17 mouse cellular contexts compared by ENCODE assay signal in genomic region chr7:75439570-75439969, GRCm38 (mm10).
"Had no signal": no experiment of that assay in that cellular context is flagged by ENCODE, and none has a peak within 500 bp of the region (broad histone marks: within the 10 kb centered on the region; RNA-seq: fewer than 3 reads in every experiment).

No protein-coding gene starts in this region.

- H3K4me1 ChIP-seq: neural tube, embryonic 12.5 days; neural tube, embryonic 15.5 days; stomach, embryonic 15.5 days had no signal

- H3K4me3 ChIP-seq: neural tube, embryonic 12.5 days; neural tube, embryonic 13.5 days; neural tube, embryonic 15.5 days; stomach, embryonic 15.5 days had no signal

- H3K4me2 ChIP-seq: neural tube, embryonic 12.5 days; neural tube, embryonic 13.5 days; neural tube, embryonic 15.5 days; stomach, embryonic 15.5 days had no signal

- H3K9ac ChIP-seq: neural tube, embryonic 12.5 days; neural tube, embryonic 13.5 days; neural tube, embryonic 15.5 days; stomach, embryonic 15.5 days had no signal

- DNase-seq: retina, postnatal 1 day; right cerebral cortex, adult 18-20 months; right cerebral cortex, postnatal 14 days; right cerebral cortex, postnatal 25 days; right cerebral cortex, postnatal 4 days; spleen, adult 18-20 months; thymus, adult 18-20 months; thymus, adult 2 months; thymus, postnatal 14 days; thymus, postnatal 25 days; thymus, postnatal 36 days; thymus, postnatal 4 days had no signal

- H3K27ac ChIP-seq: neural tube, embryonic 12.5 days; neural tube, embryonic 13.5 days; neural tube, embryonic 15.5 days; stomach, embryonic 15.5 days; stomach, postnatal 0 days had no signal

- H3K27me3 ChIP-seq: neural tube, embryonic 12.5 days; neural tube, embryonic 13.5 days; neural tube, embryonic 15.5 days; stomach, embryonic 15.5 days had no signal

- H3K9me3 ChIP-seq: neural tube, embryonic 13.5 days; neural tube, embryonic 15.5 days; stomach, embryonic 15.5 days had no signal

- H3K36me3 ChIP-seq: neural tube, embryonic 12.5 days; neural tube, embryonic 13.5 days; neural tube, embryonic 15.5 days; stomach, embryonic 15.5 days had no signal
